Mouse (Mus musculus) colon, adult 2 months (tissue): ENCODE results near the gene Chodl. TPM values are rescaled to one million over a fixed set of nuclear protein-coding genes. Genes with fewer than 3 reads are reported as not detected.

Experiments used
- polyA plus RNA-seq: library from polyadenylated mRNA; depleted of rRNA; stranded (reverse); fragments of >200 nt; gene quantifications from 2 replicates; pipeline ENCODE4 v1.2.3, GENCODE M21; 2012; rRNA removed

Chodl gene
- polyA plus RNA-seq, result 2.3 and 2.9 TPM in 2 replicates

GRCm38 (mm10) chr16:78930382-78931286 lies at the start of gene Chodl:
Gene Chodl, plus strand, starts transcription at chr16:78930948.

Other genes starting within 250 kb of the Chodl start
- not detected in 2 replicates for gene Tmprss15, start 160.1 kb downstream of the Chodl start, polyA plus RNA-seq